Comparison of ENCODE assay signal across 17 mouse cellular contexts in the genomic region with DNA sequence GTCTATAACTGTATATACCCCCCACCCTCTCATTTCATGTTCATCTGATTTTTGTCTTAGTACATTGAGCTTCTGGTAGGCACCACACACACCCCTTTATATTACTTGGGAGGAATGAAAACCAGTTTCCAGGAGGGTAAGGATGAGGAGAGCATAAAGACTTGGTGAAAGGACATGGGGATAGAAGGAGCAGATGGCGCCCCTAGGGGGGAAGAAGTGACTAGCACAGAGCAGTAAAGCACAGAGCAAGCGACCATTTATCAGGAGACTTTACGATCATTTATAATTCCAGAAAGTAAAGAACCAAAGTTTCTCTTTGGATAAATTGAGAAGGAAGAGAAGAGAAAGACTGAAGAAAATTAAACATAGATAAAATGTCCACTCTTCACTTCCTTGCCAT. TPM values are rescaled to one million over a fixed set of nuclear protein-coding genes. Genes with fewer than 3 reads are reported as not detected.
DNase-seq lines count a peak whose midpoint lies in the region; ATAC-seq and TF ChIP-seq lines count a peak whose summit lies in the region.
"Had no signal": no experiment of that assay in that cellular context is flagged by ENCODE, and none has a peak within 500 bp of the region (broad histone marks: within the 10 kb centered on the region; RNA-seq: fewer than 3 reads in every experiment).

No protein-coding gene starts in this region.

- no peaks in the 10 kb centered on the region for H3K9me3 ChIP-seq in E14TG2a.4 (ENCODE audit: low read length)
- H3K9me3 ChIP-seq: embryonic facial prominence, embryonic 12.5 days; forebrain, embryonic 10.5 days; midbrain, embryonic 13.5 days had no signal

- no peak for TF ChIP-seq POLR2A in cerebellum, adult 2 months (IDR thresholded peaks at IDR 0.05; ENCODE audit: borderline replicate concordance, insufficient read depth, low read length)

- peak; percentile 13 for DNase-seq in embryo, embryonic 10.5 days (ENCODE audit: low spot score)
- DNase-seq in embryo, embryonic 9.5 days (ENCODE audit: extremely low spot score): no peak
- no peak for DNase-seq in layer of hippocampus, adult 2 months (ENCODE audit: low spot score in 2 of 2)
- DNase-seq in layer of hippocampus, adult 9-11 months: no peak
- no peak for DNase-seq in cerebellum, adult 2 months
- no peak for DNase-seq in c-Kit-positive CD71-positive TER-119-positive erythroid progenitor cells, embryonic 14.5 days (ENCODE audit: low spot score)
- DNase-seq: adrenal gland, postnatal 10 days; cerebellum, adult 11 months; kidney, adult 2 months; left cerebral cortex, postnatal 4 days; lung, adult 2 months; spleen, adult 18-20 months had no signal

- H3K27ac ChIP-seq in layer of hippocampus, adult 2 months: no peak overlapping the region
- no peak overlapping the region for H3K27ac ChIP-seq in cerebellum, adult 2 months (ENCODE audit: insufficient read depth, low read length)
- H3K27ac ChIP-seq: embryonic facial prominence, embryonic 12.5 days; forebrain, embryonic 10.5 days; midbrain, embryonic 13.5 days had no signal

- peak; percentile 53 for TF ChIP-seq CTCF in layer of hippocampus, adult 2 months (conservative IDR thresholded peaks at IDR 0.05)
- peak; percentile 80 for TF ChIP-seq CTCF in E14TG2a.4 (conservative IDR thresholded peaks at IDR 0.05; ENCODE audit: low read length)
- TF ChIP-seq CTCF in cerebellum, adult 2 months (IDR thresholded peaks at IDR 0.05; ENCODE audit: borderline replicate concordance, insufficient read depth, low read depth, low read length): no peak

- peak; percentile 70; the same call in 1 of the 2 replicates for ATAC-seq in megakaryocyte-erythroid progenitor cell, adult 5-6 weeks (replicated peaks; ENCODE audit: low FRiP score, low TSS enrichment, poor library complexity, severe bottlenecking)
- ATAC-seq: midbrain, embryonic 13.5 days had no signal

- no peaks in the 10 kb centered on the region for H3K27me3 ChIP-seq in E14TG2a.4 (ENCODE audit: insufficient read depth, low read length)
- no peaks in the 10 kb centered on the region for H3K27me3 ChIP-seq in cerebellum, adult 2 months (ENCODE audit: control insufficient read depth, insufficient read depth, low read length)
- H3K27me3 ChIP-seq: embryonic facial prominence, embryonic 12.5 days; midbrain, embryonic 13.5 days had no signal

- no peak overlapping the region for H3K4me3 ChIP-seq in layer of hippocampus, adult 2 months
- H3K4me3 ChIP-seq in E14TG2a.4 (replicated peaks; ENCODE audit: low read length): no peak overlapping the region
- no peak overlapping the region for H3K4me3 ChIP-seq in cerebellum, adult 2 months (replicated peaks; ENCODE audit: insufficient read depth, low read depth, low read length)
- H3K4me3 ChIP-seq: embryonic facial prominence, embryonic 12.5 days; forebrain, embryonic 10.5 days; midbrain, embryonic 13.5 days had no signal

- peaks cover 100% of the 10 kb centered on the region for H3K36me3 ChIP-seq in E14TG2a.4 (ENCODE audit: insufficient read depth, low read length)

- H3K4me1 ChIP-seq in E14TG2a.4 (replicated peaks; ENCODE audit: low read depth, low read length): no peaks in the 10 kb centered on the region; the same call in 1 of the 2 replicates
- H3K4me1 ChIP-seq in cerebellum, adult 2 months (ENCODE audit: control insufficient read depth, insufficient read depth, low read length): no peaks in the 10 kb centered on the region
- H3K4me1 ChIP-seq: embryonic facial prominence, embryonic 12.5 days; forebrain, embryonic 10.5 days; midbrain, embryonic 13.5 days had no signal

- 77% methylated on average over 3 of the region's 3 CpGs for WGBS in cerebellum, adult 2 months

RNA-seq across cellular contexts. Expression of gene Mdn1, which starts 23.9 kb away (rescaled TPM):
- 10 to 100 TPM; 32.2 to 43.0 TPM for total RNA-seq in layer of hippocampus, adult 2 months (2021)
- 70.6 and 136 TPM in 2 replicates for total RNA-seq in megakaryocyte-erythroid progenitor cell, adult 5-6 weeks (2014; fragmentation: Nextera tagmentation)
- total RNA-seq in megakaryocyte-erythroid progenitor cell, adult 5-6 weeks (2017): 71.6 and 89.5 TPM in 2 replicates
- polyA plus RNA-seq in cerebellum, adult 2 months (2012; rRNA removed): 38.1 and 39.1 TPM in 2 replicates
